Mouse (Mus musculus) lung, adult 2 months (tissue): Measurements from ENCODE around the gene Sumo1.

Experiments
- CTCF ChIP-seq: fragments of 200-500 bp; IDR thresholded peaks from 2 replicates; pipeline ENCODE4 v1.5.1; 2011; ENCODE audit warnings: mild to moderate bottlenecking, low read length, control low read depth; ENCODE audit not compliant: insufficient read depth
- POLR2A ChIP-seq: fragments of 200-500 bp; IDR thresholded peaks from 2 replicates; pipeline ENCODE4 v1.6.1; 2011; ENCODE audit warnings: low read depth, mild to moderate bottlenecking, control low read depth, low read length, borderline replicate concordance; ENCODE audit errors: extremely low read depth

GRCm38 (mm10) chr1:59592876-59593275 is 77.8 kb downstream of the Sumo1 start:
- TF ChIP-seq CTCF (no peak), POLR2A (no peak)
